Mouse (Mus musculus) testis, adult 2 months (tissue): ENCODE measurements at regions not wholly inside any gene's neighbourhood (a gene's known extent, or its start where the extent isn't known, plus 50 kb on each side); places are given as distances from the start of the nearest gene placed in this dataset.
"Not testable (repeated sequence)": the region's sequence is repeated elsewhere in the genome, so short reads cannot be mapped to it uniquely, and the experiment has no call there.

Experiments used
- H3K27ac ChIP-seq: fragments of 200-500 bp; 2 replicates; pipeline ENCODE4 v1.5.1; 2012; ENCODE audit warnings: low read depth, low read length; ENCODE audit not compliant: control insufficient read depth, insufficient read depth
- H3K27me3 ChIP-seq: fragments of 200-500 bp; 2 replicates; pipeline ENCODE4 v1.6.1; 2012; ENCODE audit warnings: mild to moderate bottlenecking, low read length, moderate library complexity; ENCODE audit not compliant: control insufficient read depth, insufficient read depth
- H3K36me3 ChIP-seq: fragments of 200-500 bp; 2 replicates; pipeline ENCODE4 v1.6.1; 2012; ENCODE audit warnings: mild to moderate bottlenecking, low read length; ENCODE audit not compliant: control insufficient read depth, insufficient read depth
- H3K4me1 ChIP-seq: fragments of 200-500 bp; 2 replicates; pipeline ENCODE4 v1.6.1; 2012; ENCODE audit warnings: low read length; ENCODE audit not compliant: control insufficient read depth, insufficient read depth
- H3K4me3 ChIP-seq: fragments of 200-500 bp; 2 replicates; pipeline ENCODE4 v1.5.1; 2012; ENCODE audit warnings: low read depth, mild to moderate bottlenecking, low read length, moderate library complexity, mixed read lengths; ENCODE audit not compliant: control insufficient read depth
- CTCF ChIP-seq: fragments of 200-500 bp; IDR thresholded peaks from 2 replicates; pipeline ENCODE4 v1.5.1; 2012; ENCODE audit warnings: low read depth, mild to moderate bottlenecking, inconsistent platforms, low read length, moderate library complexity; ENCODE audit not compliant: control insufficient read depth, insufficient read depth, insufficient replicate concordance
- POLR2A ChIP-seq: fragments of 200-500 bp; IDR thresholded peaks from 2 replicates; pipeline ENCODE4 v1.6.1; 2012; ENCODE audit warnings: low read depth, mild to moderate bottlenecking, inconsistent platforms, low read length, moderate library complexity; ENCODE audit not compliant: control insufficient read depth

- H3K36me3 ChIP-seq = no peaks in the 10 kb centered on the region
- no peaks in the 10 kb centered on the region for H3K27me3 ChIP-seq
- no peak overlapping the region for H3K27ac ChIP-seq
- no peak for TF ChIP-seq POLR2A
- no peak for TF ChIP-seq CTCF
- H3K4me3 ChIP-seq = no peak overlapping the region
- H3K4me1 ChIP-seq = no peaks in the 10 kb centered on the region
Observed at GRCm38 (mm10) chr15:96802034-96802728, 102.7 kb upstream of the Slc38a2 start.

GRCm38 (mm10) chr15:96799228-96799627 is 99.7 kb upstream of the Slc38a2 start:
- Histone ChIP-seq H3K4me3 (no peak overlapping the region), H3K27me3 (no peaks in the 10 kb centered on the region), H3K27ac (no peak overlapping the region), H3K36me3 (no peaks in the 10 kb centered on the region), H3K4me1 (no peaks in the 10 kb centered on the region)
- TF ChIP-seq CTCF = no peak
- TF ChIP-seq POLR2A = no peak

- Histone ChIP-seq H3K4me3 (no peak overlapping the region), H3K36me3 (no peaks in the 10 kb centered on the region), H3K27me3 (no peaks in the 10 kb centered on the region), H3K27ac (no peak overlapping the region), H3K4me1 (peaks cover 3% of the 10 kb centered on the region)
- TF ChIP-seq CTCF (no peak), POLR2A (no peak)
Observed at GRCm38 (mm10) chr15:96797615-96798270, 98.2 kb upstream of the Slc38a2 start.

GRCm38 (mm10) chr15:96794177-96794719 is 94.7 kb upstream of the Slc38a2 start:
- Histone ChIP-seq H3K27ac (no peak overlapping the region), H3K27me3 (no peaks in the 10 kb centered on the region), H3K36me3 (no peaks in the 10 kb centered on the region), H3K4me3 (no peak overlapping the region), H3K4me1 (peaks cover 3% of the 10 kb centered on the region)
- TF ChIP-seq POLR2A = no peak
- no peak for TF ChIP-seq CTCF

GRCm38 (mm10) chr15:96793251-96793650 is 93.7 kb upstream of the Slc38a2 start:
- peak overlapping the region; percentile 78 for H3K4me3 ChIP-seq
- H3K27ac ChIP-seq = no peak overlapping the region
- no peaks in the 10 kb centered on the region for H3K27me3 ChIP-seq
- H3K36me3 ChIP-seq = no peaks in the 10 kb centered on the region
- no peak for TF ChIP-seq POLR2A
- TF ChIP-seq CTCF = no peak
- peaks cover 3% of the 10 kb centered on the region for H3K4me1 ChIP-seq

GRCm38 (mm10) chr15:96791306-96791705 is 91.8 kb upstream of the Slc38a2 start:
- Histone ChIP-seq H3K27me3 (no peaks in the 10 kb centered on the region), H3K4me1 (peaks cover 3% of the 10 kb centered on the region)

GRCm38 (mm10) chr15:96787921-96788320 is 88.4 kb upstream of the Slc38a2 start:
- not testable (repeated sequence) for H3K27me3 ChIP-seq, H3K4me1 ChIP-seq, H3K4me3 ChIP-seq, H3K27ac ChIP-seq, H3K36me3 ChIP-seq

More at GRCm38 (mm10) chr15:96791306-96791705, 91.8 kb upstream of the Slc38a2 start:
- Histone ChIP-seq H3K27ac (no peak overlapping the region), H3K36me3 (no peaks in the 10 kb centered on the region), H3K4me3 (no peak overlapping the region)
- TF ChIP-seq POLR2A (no peak), CTCF (no peak)

- no peaks in the 10 kb centered on the region for H3K36me3 ChIP-seq
- no peaks in the 10 kb centered on the region for H3K4me1 ChIP-seq
- no peak for TF ChIP-seq POLR2A
- H3K27me3 ChIP-seq = no peaks in the 10 kb centered on the region
- no peak overlapping the region for H3K27ac ChIP-seq
- no peak overlapping the region for H3K4me3 ChIP-seq
Observed at GRCm38 (mm10) chr15:96784578-96784977, 85.0 kb upstream of the Slc38a2 start.
